Mouse (Mus musculus): ENCODE data around the gene Tmem88.

DNA sequence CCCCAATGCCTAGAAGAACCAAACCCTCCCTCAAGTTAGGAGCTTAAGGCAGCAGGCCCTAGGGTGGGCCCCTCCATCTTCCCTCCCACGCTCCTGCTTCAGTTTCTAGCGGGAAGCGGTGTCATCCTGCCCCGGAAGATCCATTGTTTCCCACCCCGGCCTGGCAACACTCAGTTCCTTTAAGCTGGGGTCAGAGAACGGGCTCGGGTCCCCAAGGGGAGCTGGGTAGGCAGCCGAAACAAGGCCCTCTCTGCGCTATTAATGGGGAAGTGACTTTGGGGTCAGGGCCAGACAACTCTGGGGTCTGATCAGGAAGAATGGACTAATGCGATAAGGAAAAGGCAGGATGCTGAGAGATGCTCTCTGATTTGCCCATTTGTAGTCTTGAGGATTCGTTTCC, 1.3 kb downstream of the Tmem88 start:
- TF ChIP-seq CHD2 (IDR thresholded peaks at IDR 0.05; ENCODE audit: low read depth, low read length) (no peak), HCFC1 (IDR thresholded peaks at IDR 0.05; ENCODE audit: borderline replicate concordance, insufficient read depth, low read length) (no peak), MAFK (IDR thresholded peaks at IDR 0.05; ENCODE audit: insufficient read depth, low read depth, low read length) (no peak), ZNF384 (IDR thresholded peaks at IDR 0.05; ENCODE audit: low read depth, low read length) (no peak)
